Mouse (Mus musculus) ES-E14 (cell line): ENCODE measurements around the gene Calml4.

ENCODE experiments used
- HCFC1 ChIP-seq: IDR thresholded peaks from 2 replicates; pipeline ENCODE4 v1.6.1; 2012; ENCODE audit warnings: low read length, inconsistent platforms, borderline replicate concordance; ENCODE audit not compliant: insufficient read depth
- ZC3H11A ChIP-seq: IDR thresholded peaks from 2 replicates; pipeline ENCODE4 v1.6.1; 2012; ENCODE audit warnings: low read depth, mild to moderate bottlenecking, inconsistent platforms, low read length, borderline replicate concordance

- no peak for TF ChIP-seq HCFC1
- TF ChIP-seq ZC3H11A = no peak
Observed at GRCm38 (mm10) chr9:62870728-62871127, 12.8 kb downstream of the Calml4 start.
